Mouse (Mus musculus): ENCODE data around the gene Copz1.

GRCm38 (mm10) chr15:103247078-103247781 is 25.3 kb upstream of the Copz1 start:
- no peak for TF ChIP-seq CTCF (conservative IDR thresholded peaks at IDR 0.05; ENCODE audit: low read length)
- no peak for TF ChIP-seq NANOG (IDR thresholded peaks at IDR 0.05; ENCODE audit: borderline replicate concordance, low read length)
- no peak for TF ChIP-seq POU5F1 (IDR thresholded peaks at IDR 0.05; ENCODE audit: borderline replicate concordance, low read length)

Data from E14TG2a.4 (cell line).